Mouse (Mus musculus): Measurements from ENCODE around the gene Kank1. TPM values are rescaled to one million over a fixed set of nuclear protein-coding genes. Genes with fewer than 3 reads are reported as not detected.
A peak's percentile ranks its signal among the peaks of the same experiment; 100 is the strongest.

Gene Kank1
- polyA plus RNA-seq, 1 experiment from 2014 or later: 19.6 TPM

- H3K27ac ChIP-seq: peak overlapping the region; percentile 58; the same call in 1 of the 2 replicates
- H3K9me3 ChIP-seq: no peaks in the 10 kb centered on the region
- WGBS: 86% methylated on average over 7 of the region's 7 CpGs
- no peaks in the 10 kb centered on the region for H3K36me3 ChIP-seq (replicated peaks)
- peaks cover 4% of the 10 kb centered on the region; the same call in 1 of the 2 replicates for H3K27me3 ChIP-seq (ENCODE audit: poor library complexity, severe bottlenecking)
- no peak overlapping the region for H3K4me3 ChIP-seq
- DNase-seq (ENCODE audit: extremely low spot score, low spot score): no peak
- H3K4me1 ChIP-seq: peaks cover 63% of the 10 kb centered on the region
Observed at GRCm38 (mm10) chr19:25361956-25362355, 125.2 kb downstream of the Kank1 start.

- no peak overlapping the region for H3K27ac ChIP-seq
- no peaks in the 10 kb centered on the region for H3K36me3 ChIP-seq (replicated peaks)
- H3K9me3 ChIP-seq: no peaks in the 10 kb centered on the region
- H3K27me3 ChIP-seq (ENCODE audit: poor library complexity, severe bottlenecking): no peaks in the 10 kb centered on the region
- WGBS: 80% methylated on average over 5 of the region's 5 CpGs
- H3K4me3 ChIP-seq: no peak overlapping the region
- no peak for DNase-seq (ENCODE audit: extremely low spot score, low spot score)
- peaks cover 34% of the 10 kb centered on the region for H3K4me1 ChIP-seq
Observed at GRCm38 (mm10) chr19:25365698-25366097, 128.9 kb downstream of the Kank1 start.

GRCm38 (mm10) chr19:25366620-25367019 lies 129.8 kb downstream of the Kank1 start:
- Histone ChIP-seq H3K4me1 (peaks cover 25% of the 10 kb centered on the region), H3K36me3 (replicated peaks) (no peaks in the 10 kb centered on the region), H3K4me3 (no peak overlapping the region), H3K27ac (0 out of 2 replicates have a peak overlapping the region, but pooled peaks have one; percentile 11), H3K27me3 (ENCODE audit: poor library complexity, severe bottlenecking) (no peaks in the 10 kb centered on the region), H3K9me3 (no peaks in the 10 kb centered on the region)
- WGBS: 48% methylated on average over 12 of the region's 12 CpGs
- no peak for DNase-seq (ENCODE audit: extremely low spot score, low spot score)

GRCm38 (mm10) chr19:25370428-25370827 lies 133.7 kb downstream of the Kank1 start:
- Histone ChIP-seq H3K4me1 (peaks cover 43% of the 10 kb centered on the region), H3K27ac (no peak overlapping the region), H3K9me3 (no peaks in the 10 kb centered on the region), H3K27me3 (ENCODE audit: poor library complexity, severe bottlenecking) (no peaks in the 10 kb centered on the region), H3K4me3 (no peak overlapping the region), H3K36me3 (replicated peaks) (no peaks in the 10 kb centered on the region)
- WGBS: 85% methylated on average over 9 of the region's 9 CpGs
- DNase-seq (ENCODE audit: extremely low spot score, low spot score): no peak

DNA sequence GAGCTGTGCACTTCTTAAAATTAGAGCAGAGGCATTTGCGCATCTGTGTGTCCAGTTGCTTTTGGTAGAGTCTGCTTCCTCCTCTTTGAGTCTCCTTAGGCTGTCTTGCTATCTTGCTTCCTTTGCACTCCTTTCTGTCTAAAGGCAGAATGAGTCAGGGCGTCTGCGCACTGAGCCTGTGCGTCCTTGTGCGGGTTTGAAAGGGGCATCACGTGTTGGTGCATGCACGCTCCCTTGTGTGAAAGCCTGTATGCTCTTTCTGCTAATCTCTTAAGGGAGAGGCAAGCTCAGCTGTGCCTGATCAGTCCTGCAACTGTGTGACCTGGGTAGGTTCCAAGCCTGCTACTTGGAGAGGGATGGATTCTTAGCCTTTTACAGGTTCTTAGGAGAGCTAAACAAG lies 136.0 kb downstream of the Kank1 start:
- whole genome bisulfite sequencing: 82% methylated on average over 7 of the region's 7 CpGs
- H3K9me3 ChIP-seq: no peaks in the 10 kb centered on the region
- H3K27ac ChIP-seq: no peak overlapping the region
- H3K4me3 ChIP-seq: no peak overlapping the region
- no peaks in the 10 kb centered on the region for H3K36me3 ChIP-seq (replicated peaks)
- H3K4me1 ChIP-seq: peaks cover 38% of the 10 kb centered on the region
- no peaks in the 10 kb centered on the region for H3K27me3 ChIP-seq (ENCODE audit: poor library complexity, severe bottlenecking)
- no peak for DNase-seq (ENCODE audit: extremely low spot score, low spot score)

DNA sequence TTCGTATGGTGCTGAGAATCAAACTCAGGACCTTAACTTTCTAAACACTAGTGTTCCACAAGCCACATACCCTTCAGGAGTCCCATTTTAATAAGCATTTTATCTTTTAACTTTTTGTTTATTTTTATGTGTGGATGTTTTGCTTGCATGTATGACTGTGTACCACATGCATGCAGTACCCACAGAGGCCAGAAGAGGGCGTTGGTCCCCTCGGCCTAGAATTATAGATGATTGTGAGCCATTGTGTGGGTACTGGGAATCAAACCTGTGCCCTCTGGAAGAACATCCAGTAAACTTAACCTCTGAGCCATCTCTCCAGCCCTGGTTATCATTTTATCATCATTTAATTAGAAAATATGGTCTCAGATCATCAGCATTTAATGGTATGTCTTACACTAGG lies 136.8 kb downstream of the Kank1 start:
- H3K27me3 ChIP-seq (ENCODE audit: poor library complexity, severe bottlenecking): no peaks in the 10 kb centered on the region
- H3K36me3 ChIP-seq (replicated peaks): no peaks in the 10 kb centered on the region
- no peak for DNase-seq (ENCODE audit: extremely low spot score, low spot score)
- 68% methylated on average over 3 of the region's 3 CpGs for WGBS
- no peaks in the 10 kb centered on the region for H3K9me3 ChIP-seq
- no peak overlapping the region for H3K27ac ChIP-seq
- H3K4me3 ChIP-seq: no peak overlapping the region
- peaks cover 38% of the 10 kb centered on the region for H3K4me1 ChIP-seq

DNA sequence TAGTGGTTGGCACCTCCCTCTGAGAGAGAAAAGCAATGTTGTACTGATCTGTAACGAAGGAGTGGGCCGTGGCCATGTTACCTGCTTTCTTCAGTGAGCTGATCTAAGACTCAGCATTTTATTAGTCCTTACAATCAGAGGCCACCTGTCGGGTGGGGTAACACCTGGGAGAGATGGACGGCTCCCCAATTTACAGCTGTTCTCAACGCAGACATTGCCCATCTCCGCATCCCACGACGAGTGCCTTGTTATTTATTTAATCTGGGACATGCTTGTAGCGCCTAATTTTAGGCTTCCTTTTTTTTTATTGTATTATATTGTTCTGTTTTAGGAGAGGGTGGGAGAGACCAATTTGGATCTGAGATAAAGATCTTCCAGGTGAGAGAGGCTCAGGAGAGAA lies 137.4 kb downstream of the Kank1 start:
- Histone ChIP-seq H3K27ac (no peak overlapping the region), H3K27me3 (ENCODE audit: poor library complexity, severe bottlenecking) (no peaks in the 10 kb centered on the region), H3K36me3 (replicated peaks) (peaks cover 2% of the 10 kb centered on the region), H3K4me3 (no peak overlapping the region), H3K9me3 (no peaks in the 10 kb centered on the region), H3K4me1 (peaks cover 38% of the 10 kb centered on the region)
- no peak for DNase-seq (ENCODE audit: extremely low spot score, low spot score)
- WGBS: 75% methylated on average over 9 of the region's 9 CpGs

DNA sequence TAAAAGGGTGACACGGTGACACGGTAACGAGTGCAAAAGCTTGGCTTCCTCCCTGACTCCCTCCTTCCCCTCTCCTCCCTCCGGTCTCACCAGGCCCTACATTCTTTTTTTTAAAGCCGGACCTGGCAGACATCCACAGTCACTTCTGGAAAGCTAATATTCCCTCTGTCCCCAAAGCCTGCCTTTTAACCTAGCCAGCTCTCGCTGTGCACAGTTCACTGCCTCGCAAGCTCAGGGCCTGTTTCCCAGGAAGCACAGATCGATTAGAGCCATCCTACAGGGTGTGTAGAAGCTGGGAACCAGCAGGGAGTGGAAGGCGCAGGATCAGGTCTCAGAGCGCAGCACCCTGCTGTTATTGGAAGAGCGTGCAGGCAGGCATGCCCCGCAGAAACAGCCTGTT lies 138.2 kb downstream of the Kank1 start:
- DNase-seq (ENCODE audit: extremely low spot score, low spot score): no peak
- Histone ChIP-seq H3K36me3 (replicated peaks) (peaks cover 5% of the 10 kb centered on the region), H3K27ac (peak overlapping the region; percentile 57; the same call in 1 of the 2 replicates), H3K9me3 (no peaks in the 10 kb centered on the region), H3K4me3 (no peak overlapping the region), H3K27me3 (ENCODE audit: poor library complexity, severe bottlenecking) (no peaks in the 10 kb centered on the region), H3K4me1 (peaks cover 38% of the 10 kb centered on the region)
- 5% methylated on average over 12 of the region's 12 CpGs for WGBS

- H3K4me3 ChIP-seq: no peak overlapping the region
- no peaks in the 10 kb centered on the region for H3K9me3 ChIP-seq
- H3K36me3 ChIP-seq (replicated peaks): peaks cover 11% of the 10 kb centered on the region
- 90% methylated on average over 13 of the region's 13 CpGs for WGBS
- no peak overlapping the region for H3K27ac ChIP-seq
- H3K27me3 ChIP-seq (ENCODE audit: poor library complexity, severe bottlenecking): no peaks in the 10 kb centered on the region
- H3K4me1 ChIP-seq: peaks cover 41% of the 10 kb centered on the region
- DNase-seq (ENCODE audit: extremely low spot score, low spot score): no peak
Observed at GRCm38 (mm10) chr19:25376871-25377270, 140.1 kb downstream of the Kank1 start.

- H3K27ac ChIP-seq: no peak overlapping the region
- no peaks in the 10 kb centered on the region for H3K27me3 ChIP-seq (ENCODE audit: poor library complexity, severe bottlenecking)
- peaks cover 30% of the 10 kb centered on the region for H3K4me1 ChIP-seq
- no peak for DNase-seq (ENCODE audit: extremely low spot score, low spot score)
- no peaks in the 10 kb centered on the region for H3K9me3 ChIP-seq
- peaks cover 11% of the 10 kb centered on the region for H3K36me3 ChIP-seq (replicated peaks)
- no peak overlapping the region for H3K4me3 ChIP-seq
- WGBS: 92% methylated on average over 9 of the region's 9 CpGs
Observed at GRCm38 (mm10) chr19:25380675-25381074, 143.9 kb downstream of the Kank1 start.

GRCm38 (mm10) chr19:25381972-25382371 lies 145.2 kb downstream of the Kank1 start:
- WGBS: 46% methylated on average over 7 of the region's 7 CpGs
- Histone ChIP-seq H3K9me3 (no peaks in the 10 kb centered on the region), H3K27ac (0 out of 2 replicates have a peak overlapping the region, but pooled peaks have one; percentile 51), H3K27me3 (ENCODE audit: poor library complexity, severe bottlenecking) (no peaks in the 10 kb centered on the region), H3K4me1 (peaks cover 27% of the 10 kb centered on the region), H3K36me3 (replicated peaks) (peaks cover 11% of the 10 kb centered on the region), H3K4me3 (no peak overlapping the region)
- no peak for DNase-seq (ENCODE audit: extremely low spot score, low spot score)

DNA sequence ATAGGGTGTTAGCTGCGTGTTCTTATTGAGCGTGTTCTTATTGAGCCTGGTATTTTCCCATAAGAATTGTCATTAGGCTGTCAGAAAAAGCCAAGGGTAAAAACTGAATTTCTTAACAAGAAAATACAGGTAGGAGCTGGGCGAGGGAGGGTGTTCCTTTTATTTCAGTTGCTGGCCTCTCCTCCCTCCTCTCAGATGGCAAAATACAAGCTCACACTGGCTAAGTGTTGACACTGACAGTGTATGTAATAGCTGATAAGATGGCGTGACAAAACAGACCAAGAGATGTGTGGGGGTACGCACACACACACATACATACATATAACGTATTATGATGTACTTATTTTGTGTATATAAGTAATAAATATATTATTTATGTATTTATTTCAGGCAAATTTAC lies 145.7 kb downstream of the Kank1 start:
- Histone ChIP-seq H3K4me3 (no peak overlapping the region), H3K27ac (no peak overlapping the region), H3K9me3 (no peaks in the 10 kb centered on the region), H3K4me1 (peaks cover 27% of the 10 kb centered on the region), H3K36me3 (replicated peaks) (peaks cover 12% of the 10 kb centered on the region), H3K27me3 (ENCODE audit: poor library complexity, severe bottlenecking) (no peaks in the 10 kb centered on the region)
- no peak for DNase-seq (ENCODE audit: extremely low spot score, low spot score)
- WGBS: 83% methylated on average over 6 of the region's 6 CpGs

DNA sequence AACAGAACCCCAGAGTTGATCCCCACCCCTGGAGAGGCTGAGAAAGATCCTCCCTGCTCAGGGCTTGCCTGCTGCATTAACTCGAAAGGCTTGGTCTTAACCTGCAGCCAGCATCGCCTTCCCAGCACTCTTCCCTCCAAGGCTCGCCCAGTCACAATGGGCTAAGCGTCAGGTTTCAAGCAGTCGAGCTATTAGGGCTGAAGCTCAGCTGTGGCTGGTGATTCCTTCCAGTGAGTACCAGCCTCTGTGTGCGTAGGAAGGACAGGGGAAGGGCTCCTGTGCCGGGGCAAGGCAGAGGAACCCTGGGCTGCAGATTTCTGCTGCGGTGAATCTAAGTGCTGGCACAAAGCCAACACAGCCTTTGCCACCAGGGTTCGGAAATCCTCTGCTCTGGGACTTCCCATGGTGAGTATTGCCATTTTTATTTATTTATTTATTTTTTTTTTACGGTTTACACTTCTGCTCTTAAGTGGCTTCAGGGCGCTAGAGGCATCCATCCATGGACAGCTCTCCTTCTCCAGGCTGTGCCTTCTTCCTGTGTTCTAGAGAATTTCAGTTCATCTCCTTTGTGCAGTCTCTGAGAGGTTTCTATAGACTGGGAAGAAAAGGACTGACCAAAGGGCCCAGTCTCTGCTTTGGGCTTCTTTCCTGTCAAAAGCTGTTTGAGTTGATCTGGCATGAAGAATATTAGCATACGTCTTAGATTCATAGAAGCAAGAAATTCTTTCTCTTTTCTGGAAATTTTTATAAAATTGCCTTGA lies 146.8 kb downstream of the Kank1 start:
- Histone ChIP-seq H3K36me3 (replicated peaks) (peaks cover 17% of the 10 kb centered on the region), H3K4me3 (0 out of 2 replicates have a peak overlapping the region, but pooled peaks have one; percentile 16), H3K9me3 (no peaks in the 10 kb centered on the region), H3K27me3 (ENCODE audit: poor library complexity, severe bottlenecking) (no peaks in the 10 kb centered on the region), H3K4me1 (peaks cover 27% of the 10 kb centered on the region), H3K27ac (peak overlapping the region; percentile 72)
- peak; percentile 66 for DNase-seq (ENCODE audit: extremely low spot score, low spot score)
- 18% methylated on average over 12 of the region's 12 CpGs for WGBS
